Mouse (Mus musculus) cerebellum, postnatal 14 days (tissue): ENCODE results near the gene Olfr62.

Experiments used
- DNase-seq, 2 experiments: peaks; one replicate each; pipeline ENCODE4 v3.0.0; 2021; ENCODE audit warnings: mixed read lengths in 2 of 2

Gene Olfr62

DNA sequence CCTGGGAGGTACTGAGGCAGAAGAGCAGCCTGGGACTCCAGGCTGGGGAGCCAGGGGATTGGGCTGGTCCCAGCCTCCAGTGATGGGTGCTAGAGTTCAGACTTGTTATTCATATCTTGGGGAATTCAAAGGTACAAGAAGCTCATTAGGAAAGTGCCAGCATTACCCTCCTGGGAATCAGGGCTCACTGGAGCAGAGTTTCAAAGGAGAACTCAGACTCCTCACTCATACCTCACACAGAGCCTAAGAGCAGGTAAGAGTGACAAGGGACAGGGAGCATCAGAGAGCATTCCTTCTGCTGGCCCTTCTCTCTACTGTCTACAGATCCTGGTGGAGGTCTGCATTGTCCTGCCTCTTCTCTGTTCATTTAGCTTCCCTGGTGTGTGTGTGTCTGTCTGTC, at the start of gene Olfr62:
Gene Olfr62, plus strand, starts transcription at position 301 of the 400 bp plus-strand sequence.
- no peak for DNase-seq

DNA sequence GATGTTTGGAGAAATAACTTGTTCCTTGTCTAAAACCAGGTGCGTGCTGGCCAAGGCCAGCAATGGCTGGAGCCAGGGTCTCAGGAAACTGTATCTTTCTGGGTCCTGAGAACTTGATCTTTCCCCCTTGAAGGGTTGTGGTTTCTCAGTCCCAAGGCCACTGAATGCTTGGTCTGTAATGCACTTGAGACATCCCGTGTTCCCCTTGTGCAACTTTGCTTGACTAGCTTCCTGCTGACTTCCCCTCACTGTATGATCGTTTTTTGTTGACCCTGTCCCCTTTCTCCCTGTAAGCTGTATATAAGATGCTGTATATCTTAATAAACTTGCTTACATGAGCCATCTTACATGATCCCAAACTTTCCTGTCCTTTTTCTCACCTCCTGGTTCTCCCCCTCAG, 48.9 kb upstream of the Olfr62 start:
- DNase-seq = no peak

DNA sequence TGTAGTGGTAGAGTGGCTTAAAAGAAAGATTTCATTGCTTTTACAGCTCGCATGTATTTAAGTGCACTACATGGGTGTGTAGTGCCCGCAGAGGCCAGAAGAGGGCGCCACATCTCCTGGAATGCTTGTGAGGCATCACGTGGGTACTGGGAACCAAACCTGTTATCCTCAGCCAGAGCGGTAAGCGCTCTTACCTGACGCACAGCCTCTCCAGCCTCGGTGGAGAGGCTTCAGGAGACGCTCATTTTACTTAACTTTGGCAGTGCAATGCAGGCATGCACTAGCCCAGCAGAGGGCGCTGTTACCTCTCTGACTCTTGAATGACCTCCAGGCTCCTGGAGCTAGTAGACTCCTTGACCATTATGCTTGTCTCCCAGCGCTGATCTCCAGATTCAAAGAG, 46.1 kb upstream of the Olfr62 start:
- peak; percentile 55 to 75 for DNase-seq

DNA sequence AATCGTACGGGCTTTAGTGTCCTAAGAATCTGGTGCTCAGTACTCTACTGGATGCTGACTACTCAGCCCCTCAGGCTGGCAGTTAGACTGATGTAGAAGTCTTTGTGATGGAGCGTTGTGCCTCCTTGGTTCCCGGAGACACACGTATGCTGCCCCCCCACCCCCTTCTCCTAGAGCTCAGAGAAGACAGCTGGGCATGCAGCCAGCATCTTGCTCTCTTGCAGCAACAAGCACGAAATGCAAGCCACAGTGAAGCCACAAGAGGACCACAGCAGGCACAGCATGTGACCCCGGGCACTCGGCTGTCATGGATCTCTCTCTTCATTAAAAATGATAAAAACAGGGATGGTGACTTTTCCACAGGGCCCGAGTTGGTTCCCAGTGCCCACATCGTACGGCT, 43.3 kb upstream of the Olfr62 start:
- DNase-seq = peak in 1 of 2 experiments; percentile 26

DNA sequence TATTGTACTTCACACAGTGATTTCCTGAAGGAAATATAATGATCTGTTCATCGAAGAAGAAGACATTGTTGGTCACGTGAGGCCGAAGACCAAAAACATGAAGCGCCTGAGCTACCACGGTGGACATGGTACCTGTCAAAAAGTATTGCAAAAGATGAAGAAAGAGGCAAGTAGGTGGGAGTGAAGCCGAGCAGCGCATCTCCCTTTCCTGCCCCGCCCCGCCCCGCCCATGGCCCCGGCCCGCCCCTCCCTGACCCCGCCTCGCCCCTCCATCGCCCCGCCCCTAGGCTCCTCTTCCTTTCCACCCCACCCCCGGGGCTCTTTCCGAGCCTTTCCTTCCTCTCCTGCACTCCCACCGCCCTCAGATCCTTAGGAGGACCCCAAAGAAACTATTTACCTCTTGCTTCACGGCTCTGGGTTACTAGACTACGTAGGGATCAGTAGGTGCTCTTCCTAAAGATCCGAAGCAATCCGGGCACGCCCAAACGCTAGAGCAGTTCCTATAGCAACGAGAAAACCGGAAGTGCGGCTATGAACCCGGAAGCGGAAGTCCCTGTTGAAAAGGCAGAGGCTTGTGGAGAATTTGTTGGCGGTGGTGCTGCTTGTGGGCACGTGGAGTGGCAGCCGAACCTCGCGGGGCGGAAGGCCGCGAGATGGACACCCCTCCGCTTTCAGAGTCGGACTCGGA, 38.3 kb upstream of the Olfr62 start, which contains the start of the genes Cfap57 and Ebna1bp2:
Gene Cfap57, minus strand, starts transcription at position 499 of the 688 bp plus-strand sequence.
Gene Ebna1bp2, plus strand, starts transcription at position 521 of the 688 bp plus-strand sequence.
- peak; percentile 90 to 93 for DNase-seq

DNA sequence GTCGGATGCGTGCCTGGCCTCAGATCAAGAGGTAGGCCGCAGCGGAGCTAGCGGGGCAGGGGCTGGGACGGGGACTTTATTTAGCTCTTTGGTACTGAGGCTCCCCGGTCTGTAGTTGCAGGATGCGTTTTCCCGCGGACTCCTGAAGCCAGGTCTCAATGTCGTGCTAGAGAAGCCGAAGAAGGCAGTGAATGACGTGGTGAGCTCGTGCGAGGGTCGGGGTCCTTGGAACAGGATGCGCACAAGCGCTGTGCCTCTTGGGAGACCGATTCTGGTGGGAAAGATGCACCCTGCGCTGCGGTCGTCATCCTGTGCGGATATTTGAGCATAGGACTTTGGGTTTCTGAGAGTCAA, 37.8 kb upstream of the Olfr62 start:
- no peak for DNase-seq

DNA sequence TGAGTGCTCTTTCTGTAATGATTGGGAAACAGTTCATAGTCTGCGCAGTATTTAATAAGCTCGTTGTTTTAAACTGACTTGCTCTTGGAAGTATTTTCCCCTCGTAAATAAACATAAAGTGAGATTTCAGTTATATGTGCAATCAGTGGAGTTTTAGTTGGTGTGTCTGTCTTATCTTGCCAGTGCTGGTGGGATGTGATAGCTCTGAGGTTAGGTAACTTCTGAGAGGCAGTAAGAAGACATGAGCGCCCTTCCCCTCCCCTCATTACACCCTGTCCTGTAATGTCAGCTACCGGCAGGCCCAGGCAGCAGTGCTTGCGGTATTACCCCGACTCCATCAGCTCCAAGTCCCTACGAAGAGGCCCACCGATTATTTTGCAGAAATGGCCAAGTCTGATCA, 37.0 kb upstream of the Olfr62 start:
- no peak for DNase-seq

DNA sequence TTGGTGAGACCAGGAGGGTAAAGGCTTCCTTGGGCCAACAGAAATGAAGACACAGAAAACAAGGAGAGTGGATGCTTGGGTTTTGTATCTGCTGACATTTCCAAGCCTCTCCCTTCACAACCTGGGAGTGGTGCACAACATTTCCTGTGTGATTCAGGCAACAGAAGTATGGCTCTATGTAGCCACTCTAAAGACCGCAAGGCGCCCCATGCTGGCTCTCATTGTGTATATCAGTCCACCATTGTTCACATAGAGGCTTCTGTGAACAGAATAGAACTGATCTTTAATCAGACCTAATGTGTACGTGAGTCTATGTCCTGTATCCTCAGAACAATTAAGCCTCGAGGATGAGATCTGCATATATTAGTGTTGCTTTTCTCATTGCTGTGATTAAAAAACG, 28.5 kb upstream of the Olfr62 start:
- no peak for DNase-seq

DNA sequence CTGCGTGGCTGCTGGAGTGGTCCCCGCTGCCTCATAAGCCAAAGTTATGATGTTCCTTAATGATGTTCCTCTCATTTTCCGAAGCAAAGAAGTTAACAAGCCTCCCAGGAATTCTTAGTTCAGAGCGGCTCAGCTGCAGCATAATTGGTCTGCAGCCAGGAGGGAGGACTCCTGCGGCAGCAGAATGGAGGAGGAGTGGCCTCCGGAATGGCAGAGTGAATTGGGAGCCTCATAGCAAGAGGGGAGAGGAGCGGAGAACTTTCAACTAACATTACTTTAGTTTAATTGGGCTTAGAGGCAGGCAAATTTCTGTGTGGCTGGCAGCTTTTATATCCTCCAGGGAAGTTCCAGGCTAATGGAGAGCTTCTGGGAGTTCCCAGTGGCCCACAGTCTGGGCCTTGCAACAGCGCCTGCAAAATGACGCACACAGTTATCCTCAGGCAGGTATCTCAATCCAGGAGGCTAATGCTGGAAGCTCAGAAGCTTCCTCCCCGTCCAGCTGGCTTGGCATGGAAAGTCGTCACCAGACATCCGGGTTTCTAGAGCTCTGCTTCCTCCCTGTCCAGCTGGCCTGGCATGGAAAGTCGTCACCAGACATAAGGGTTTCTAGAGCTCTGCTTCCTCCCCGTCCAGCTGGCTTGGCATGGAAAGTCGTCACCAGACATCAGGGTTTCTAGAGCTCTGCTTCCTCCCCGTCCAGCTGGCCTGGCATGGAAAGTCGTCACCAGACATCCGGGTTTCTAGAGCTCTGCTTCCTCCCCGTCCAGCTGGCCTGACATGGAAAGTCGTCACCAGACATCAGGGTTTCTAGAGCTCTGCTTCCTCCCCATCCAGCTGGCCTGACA, 16.2 kb upstream of the Olfr62 start:
- DNase-seq = peak; percentile 9 to 19

DNA sequence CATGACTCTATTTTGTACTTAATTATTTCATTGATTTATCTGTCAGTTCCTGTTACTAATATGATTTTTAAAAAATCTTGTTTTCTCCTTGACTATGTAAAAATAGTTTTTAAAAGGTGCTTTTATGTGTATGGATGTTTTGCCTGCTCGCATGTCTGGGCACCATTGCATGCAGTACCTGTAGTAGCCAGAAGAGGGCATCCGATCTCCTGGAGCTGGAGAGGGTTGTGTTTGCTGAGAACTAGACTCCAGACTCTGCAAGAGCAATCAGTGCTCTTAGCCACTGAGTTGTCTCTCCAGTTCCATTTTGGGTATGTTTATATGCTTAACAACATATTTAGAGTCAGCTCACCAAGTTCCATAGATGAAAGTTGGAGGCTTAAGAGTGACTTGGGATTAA, 13.5 kb upstream of the Olfr62 start:
- peak; percentile 70 to 83 for DNase-seq

DNA sequence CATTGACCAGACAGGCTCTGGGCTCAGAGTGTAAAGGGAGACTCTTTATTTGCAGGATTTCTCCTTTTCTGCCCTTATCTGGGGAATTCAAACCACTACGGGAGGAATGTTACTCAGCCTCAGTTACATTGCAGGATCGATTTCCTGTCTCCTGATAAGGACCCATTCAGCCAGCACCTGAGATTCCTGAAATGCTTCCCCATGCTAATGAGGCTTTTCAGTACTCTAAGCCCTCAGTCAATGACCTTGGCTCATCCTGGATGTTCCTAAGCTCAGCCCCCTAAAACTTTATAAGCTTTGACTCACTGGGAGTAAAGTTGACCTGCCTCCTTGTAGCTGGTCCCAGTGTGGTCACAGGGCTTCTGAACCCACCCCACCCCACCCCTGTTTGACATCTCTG, 28.3 kb downstream of the Olfr62 start:
- no peak for DNase-seq

DNA sequence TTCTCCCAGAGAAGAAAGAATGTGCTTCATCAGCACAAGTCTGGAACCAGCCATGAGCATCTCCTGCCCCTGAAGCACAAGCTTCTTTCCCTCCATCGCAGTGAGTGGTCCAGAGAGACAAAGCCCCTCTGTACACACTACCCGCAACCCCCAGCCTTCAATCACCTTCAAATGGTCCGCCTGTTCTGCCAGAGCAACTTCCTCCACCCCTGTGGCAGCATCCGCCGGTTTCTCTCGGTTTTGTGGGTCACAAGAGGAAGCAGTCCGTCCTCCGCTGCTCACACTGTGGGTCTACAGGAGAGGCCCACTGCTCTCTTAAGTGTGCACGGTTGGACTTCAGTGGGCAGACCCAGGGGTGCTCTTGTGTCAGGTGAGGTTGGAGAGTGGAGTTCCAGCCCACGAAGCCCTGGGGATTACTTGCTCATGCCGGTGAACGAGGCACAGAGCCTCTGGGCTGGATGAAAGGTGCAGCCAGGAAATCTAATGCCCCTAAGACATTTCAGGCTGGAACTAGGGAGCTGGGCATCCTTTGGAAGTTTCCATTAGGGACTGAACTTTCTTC, 33.7 kb downstream of the Olfr62 start, which contains the start of gene Olfr1342:
Gene Olfr1342, minus strand, starts transcription at position 345 of the 562 bp plus-strand sequence.
- DNase-seq = no peak

DNA sequence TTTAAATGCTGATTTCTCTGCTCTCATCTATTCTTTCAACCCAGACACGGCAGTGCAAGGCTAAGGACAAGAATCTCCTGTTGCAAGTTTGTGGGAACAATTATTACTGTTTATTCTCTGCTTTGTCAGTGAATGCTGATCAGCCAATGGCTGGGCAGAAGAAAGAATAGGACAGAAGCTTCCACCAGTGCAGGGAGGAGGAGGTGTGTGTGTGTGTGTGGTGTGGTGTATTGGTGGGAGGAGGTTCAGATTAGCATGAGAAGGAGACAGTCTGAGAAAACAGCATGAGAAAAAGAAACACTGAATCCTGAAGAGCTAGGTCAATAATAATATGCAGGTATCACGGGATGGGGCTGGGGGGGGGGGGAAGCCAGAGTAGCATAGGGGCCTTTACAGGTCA, 35.1 kb downstream of the Olfr62 start:
- no peak for DNase-seq

DNA sequence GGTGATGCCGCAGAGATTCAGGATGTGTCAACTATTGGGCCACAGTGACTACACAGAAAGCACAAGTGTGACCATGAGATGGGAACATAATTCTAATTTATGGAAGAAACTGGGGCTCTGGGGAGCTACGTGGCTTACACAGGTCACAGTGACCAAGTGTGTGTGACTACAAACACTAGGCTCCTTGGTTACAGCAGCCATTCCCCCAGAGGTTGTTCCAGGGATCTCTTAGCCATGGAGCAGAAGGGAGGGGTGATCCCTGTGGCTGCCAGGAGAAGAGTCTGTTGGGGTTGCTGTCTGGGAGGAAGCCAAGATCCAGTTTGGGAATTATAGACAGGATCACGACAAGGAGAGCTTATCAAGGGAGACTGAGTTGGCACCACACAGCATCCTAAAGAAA, 44.5 kb downstream of the Olfr62 start, which contains the start of gene Olfr1341:
Gene Olfr1341, plus strand, starts transcription at position 301 of the 400 bp plus-strand sequence.
- DNase-seq = no peak

DNA sequence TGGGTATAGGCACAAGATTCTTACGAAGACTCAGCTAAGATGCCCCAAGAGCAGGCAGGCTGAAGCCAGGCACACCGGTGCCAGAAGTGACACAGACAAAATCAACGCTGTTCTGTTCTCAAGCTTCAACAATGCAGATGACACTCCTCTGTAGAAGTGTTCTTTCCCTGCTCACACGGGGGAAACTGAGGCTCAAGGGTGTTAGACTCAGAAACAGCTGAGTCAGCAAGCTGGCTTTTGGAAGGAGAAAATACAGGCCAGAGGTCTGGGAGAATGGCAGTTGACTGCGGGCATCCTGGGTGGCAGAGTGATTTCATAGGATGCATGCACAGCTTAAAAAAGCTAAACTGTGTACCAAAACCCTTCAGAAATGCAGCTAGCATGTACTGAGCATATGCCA, 49.3 kb downstream of the Olfr62 start:
- DNase-seq = no peak

DNA sequence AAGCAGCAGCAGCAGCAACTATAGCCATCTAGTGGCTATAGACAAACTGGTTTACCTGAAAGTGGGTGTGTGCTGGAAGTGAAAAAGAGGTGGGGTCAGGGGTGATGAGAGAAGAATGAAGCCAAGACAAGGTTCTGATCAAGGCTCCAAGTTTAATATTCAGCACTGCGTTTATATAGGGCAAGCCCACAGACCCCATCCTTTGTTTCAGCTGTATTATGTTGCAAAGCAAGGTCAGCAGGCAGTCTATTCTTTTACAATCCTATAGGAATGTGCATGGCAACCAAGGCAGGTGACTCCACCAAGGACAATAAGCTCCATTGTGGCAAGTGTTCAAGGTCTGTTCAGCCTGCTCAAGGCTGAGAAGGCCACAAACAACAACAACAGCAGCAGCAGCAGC, 52.9 kb downstream of the Olfr62 start:
- no peak for DNase-seq
